Mouse (Mus musculus) 416B (cell line): ENCODE results near the gene Gm10436.
"Not testable (repeated sequence)": the region's sequence is repeated elsewhere in the genome, so short reads cannot be mapped to it uniquely, and the experiment has no call there.

Source experiments
- DNase-seq: peaks from one replicate; pipeline ENCODE4 v3.0.0; 2011; ENCODE audit warnings: low read depth

The Gm10436 gene

GRCm38 (mm10) chr12:88182008-88182407 lies at the start of gene Gm10436:
Gene Gm10436 (minus strand): TSS chr12:88182108.
- DNase-seq: not testable (repeated sequence)

- no peak for DNase-seq
These were observed 37.5 kb upstream of the Gm10436 start for GRCm38 (mm10) chr12:88219445-88219844.

- DNase-seq: not testable (repeated sequence)
These were observed 36.2 kb upstream of the Gm10436 start for GRCm38 (mm10) chr12:88218059-88218458.

- no peak for DNase-seq
These were observed 32.7 kb upstream of the Gm10436 start for GRCm38 (mm10) chr12:88214641-88215040.

GRCm38 (mm10) chr12:88211458-88211857 lies 29.6 kb upstream of the Gm10436 start:
- not testable (repeated sequence) for DNase-seq

- peak; percentile 26 for DNase-seq
These were observed 20.9 kb upstream of the Gm10436 start for GRCm38 (mm10) chr12:88202856-88203255.
